Mouse (Mus musculus) spleen, embryonic (tissue): ENCODE data around the gene Grn.

Experiments used
- CTCF ChIA-PET: fragments of 350-600 bp; sonication (Branson Sonifier 250); formaldehyde crosslinking; loops from one replicate; lab custom pipeline; 2022; lab: Charles Lee

Grn gene

GRCm38 (mm10) chr11:102430121-102431017, at the start of gene Grn:
TSS of gene Grn (plus strand) at chr11:102430315.
- CTCF ChIA-PET = interaction anchor here (0.6 to 1.8 kb wide), 6 partner anchors 20 to 176 kb away, joined by 3 to 7 read pairs (median 4); partner anchors contain the start of gene Ubtf

- CTCF ChIA-PET = no interaction called here
Measured at GRCm38 (mm10) chr11:102381341-102382100, 48.6 kb upstream of the Grn start.

- CTCF ChIA-PET = no interaction called here
Measured at GRCm38 (mm10) chr11:102382794-102383193, 47.3 kb upstream of the Grn start.

- CTCF ChIA-PET = no interaction called here
Measured at GRCm38 (mm10) chr11:102383365-102384136, 46.6 kb upstream of the Grn start.

- CTCF ChIA-PET = interaction anchor here (0.7 kb wide), 1 partner anchor 171 kb away, joined by 5 read pairs; no protein-coding TSS in a partner anchor
Measured at GRCm38 (mm10) chr11:102384418-102384817, 45.7 kb upstream of the Grn start.

- CTCF ChIA-PET = no interaction called here
Measured at GRCm38 (mm10) chr11:102385075-102385474, 45.0 kb upstream of the Grn start.

GRCm38 (mm10) chr11:102386121-102386520, 44.0 kb upstream of the Grn start:
- CTCF ChIA-PET = no interaction called here

GRCm38 (mm10) chr11:102389436-102389835, 40.7 kb upstream of the Grn start:
- CTCF ChIA-PET = interaction anchor here (0.7 kb wide), 2 partner anchors 233 to 799 kb away, joined by 3 to 16 read pairs; partner anchors contain the start of gene Tmem101

GRCm38 (mm10) chr11:102392441-102393237, 37.5 kb upstream of the Grn start:
- CTCF ChIA-PET = no interaction called here

GRCm38 (mm10) chr11:102393238-102393634, 36.9 kb upstream of the Grn start, which contains the start of gene Rundc3a:
TSS of gene Rundc3a (plus strand) at chr11:102393403.
- CTCF ChIA-PET = no interaction called here

- CTCF ChIA-PET = no interaction called here
Measured at GRCm38 (mm10) chr11:102393719-102394420, 36.2 kb upstream of the Grn start.

GRCm38 (mm10) chr11:102394421-102395124, 35.5 kb upstream of the Grn start:
- CTCF ChIA-PET = no interaction called here

GRCm38 (mm10) chr11:102395250-102395649, 34.9 kb upstream of the Grn start:
- CTCF ChIA-PET = no interaction called here

GRCm38 (mm10) chr11:102396263-102396662, 33.9 kb upstream of the Grn start:
- CTCF ChIA-PET = no interaction called here

- CTCF ChIA-PET = no interaction called here
Measured at GRCm38 (mm10) chr11:102396671-102397141, 33.4 kb upstream of the Grn start.

- CTCF ChIA-PET = no interaction called here
Measured at GRCm38 (mm10) chr11:102398007-102398825, 31.9 kb upstream of the Grn start.

- CTCF ChIA-PET = no interaction called here
Measured at GRCm38 (mm10) chr11:102399107-102399506, 31.0 kb upstream of the Grn start.

- CTCF ChIA-PET = no interaction called here
Measured at GRCm38 (mm10) chr11:102399610-102400072, 30.5 kb upstream of the Grn start.
